Mouse (Mus musculus) brain, embryonic 14.5 days (tissue): ENCODE measurements around the gene Fam227a.

Source experiments
- CTCF ChIP-seq: fragments of 200-500 bp; IDR thresholded peaks from 2 replicates; pipeline ENCODE4 v1.5.1; 2012; ENCODE audit warnings: inconsistent platforms, mild to moderate bottlenecking, moderate library complexity, borderline replicate concordance; ENCODE audit not compliant: insufficient read depth, insufficient read length; ENCODE audit errors: extremely low read depth
- POLR2A ChIP-seq: fragments of 200-500 bp; IDR thresholded peaks from 2 replicates; pipeline ENCODE4 v1.6.1; 2012; ENCODE audit warnings: mild to moderate bottlenecking, inconsistent platforms, borderline replicate concordance; ENCODE audit not compliant: poor library complexity, insufficient read depth, insufficient read length, severe bottlenecking; ENCODE audit errors: extremely low read depth

GRCm38 (mm10) chr15:79658531-79659375, at the start of gene Fam227a, which contains the start of gene Cby1:
- TF ChIP-seq POLR2A (peak; percentile 56; the same call in 1 of the 2 replicates), CTCF (no peak)
